Mouse (Mus musculus): ENCODE data around the gene Zfp526. TPM values are rescaled to one million over a fixed set of nuclear protein-coding genes. Genes with fewer than 3 reads are reported as not detected.

Zfp526 gene
- total RNA-seq, 2 experiments from 2014 or later: 8.4 to 10.2 TPM

GRCm38 (mm10) chr7:25238015-25238706 lies 16.9 kb downstream of the Zfp526 start:
- DNase-seq (ENCODE audit: low spot score in 2 of 2): peak; percentile 74 to 83

GRCm38 (mm10) chr7:25238829-25239623 lies 17.8 kb downstream of the Zfp526 start:
- DNase-seq (ENCODE audit: low spot score in 2 of 2): peak; percentile 64 to 65

DNA sequence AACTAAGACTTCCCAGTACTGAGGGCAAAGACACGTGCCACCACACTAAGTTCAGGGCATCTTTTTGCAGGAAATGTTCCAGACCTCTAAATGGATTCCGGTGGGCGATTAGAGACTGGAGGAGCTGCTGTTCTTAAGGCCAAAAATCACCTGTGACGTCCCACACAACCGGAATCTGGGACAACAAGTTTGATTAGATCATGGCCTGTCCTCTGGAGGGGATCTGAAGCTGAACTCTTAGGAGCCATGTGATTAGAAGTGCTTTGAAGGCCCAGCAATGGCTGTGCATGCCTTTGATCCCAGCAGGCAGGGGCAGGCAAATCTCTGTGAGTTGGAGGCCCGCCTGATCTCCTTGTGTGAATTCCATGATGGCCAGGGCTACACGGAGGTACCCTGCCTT lies 19.4 kb downstream of the Zfp526 start:
- DNase-seq (ENCODE audit: low spot score in 2 of 2): no peak

- DNase-seq (ENCODE audit: low spot score in 2 of 2): no peak
Observed at GRCm38 (mm10) chr7:25241062-25241461, 19.8 kb downstream of the Zfp526 start.

DNA sequence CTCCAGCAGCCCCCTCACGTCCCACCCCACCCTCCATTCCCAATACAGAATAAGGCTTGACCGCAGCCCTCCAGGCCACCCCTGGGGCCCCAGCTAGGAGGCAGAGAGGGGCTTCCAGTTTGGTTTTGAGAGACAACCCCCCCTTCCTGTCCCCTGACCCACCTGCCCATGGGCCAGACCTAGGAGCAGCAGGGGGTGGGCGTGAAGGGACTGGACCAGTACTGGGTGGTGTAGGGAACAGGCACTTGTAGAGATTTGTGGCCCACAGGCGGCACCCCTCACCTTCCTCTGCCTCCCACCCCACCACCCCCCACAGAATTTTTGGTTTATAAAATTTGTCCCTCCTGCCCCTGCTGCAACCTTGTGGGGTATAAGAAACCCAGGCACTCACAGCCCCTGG lies 22.1 kb downstream of the Zfp526 start:
- no peak for DNase-seq (ENCODE audit: low spot score in 2 of 2)

DNA sequence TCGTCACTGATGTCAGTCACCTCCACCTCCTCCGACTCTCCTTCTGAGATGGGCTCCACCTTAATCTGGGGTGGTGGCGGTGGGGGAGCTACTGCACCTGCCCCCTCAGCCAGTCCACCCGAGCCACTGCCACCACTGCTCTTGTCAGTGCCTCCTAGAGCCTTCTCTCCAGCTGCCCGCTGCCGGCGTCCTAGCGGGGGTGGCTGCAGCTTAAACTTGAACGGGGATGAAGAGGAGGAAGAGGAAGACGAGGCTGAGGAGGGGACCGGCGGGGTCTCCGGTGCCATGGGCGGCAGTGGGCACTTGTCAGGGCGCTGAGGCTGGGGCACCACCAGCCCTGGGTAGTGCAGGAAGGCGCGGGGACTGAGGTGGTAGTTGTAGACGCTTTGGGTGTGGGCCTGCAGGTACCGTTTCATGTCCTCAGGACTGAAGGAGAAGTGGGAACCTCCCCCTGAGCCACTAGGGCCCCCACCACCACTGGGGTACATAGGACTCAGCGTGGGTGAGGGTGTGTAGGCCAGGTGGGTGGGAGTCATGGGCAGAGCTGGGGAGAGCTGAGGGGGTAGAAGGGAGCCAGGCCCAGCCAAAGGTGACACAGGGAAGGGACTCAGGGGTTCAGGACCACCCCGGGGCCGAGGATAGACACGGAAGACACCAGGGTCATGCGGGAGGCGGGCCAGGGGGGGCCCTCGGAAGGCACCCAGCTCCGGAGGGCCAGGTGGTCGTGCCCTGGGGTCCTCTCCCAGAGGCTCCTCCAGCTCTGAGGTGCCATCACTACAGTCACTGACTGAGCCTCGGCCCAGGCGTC lies 23.5 kb downstream of the Zfp526 start:
- DNase-seq (ENCODE audit: low spot score in 2 of 2): no peak

- peak in 1 of 2 experiments; percentile 59 for DNase-seq (ENCODE audit: low spot score in 2 of 2)
Observed at GRCm38 (mm10) chr7:25246079-25246758, 25.0 kb downstream of the Zfp526 start.

DNA sequence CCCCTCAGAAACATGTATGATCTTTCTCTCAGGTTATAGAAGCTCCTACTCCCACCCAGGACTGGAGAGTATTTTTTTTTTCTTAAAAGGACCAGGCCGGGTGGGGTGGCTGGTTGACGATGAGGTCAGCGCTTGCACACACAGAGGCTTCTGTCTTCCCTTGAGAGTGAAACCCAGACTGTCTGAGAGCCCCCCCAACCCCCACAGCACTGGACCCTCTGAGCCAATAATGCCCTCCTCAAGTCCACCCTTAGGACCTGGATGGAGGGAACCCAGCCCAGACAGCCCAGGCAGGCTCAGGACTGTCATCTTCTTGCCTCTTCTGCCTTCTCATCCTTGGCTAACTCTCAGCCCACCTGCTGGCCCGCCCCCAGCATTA lies 25.5 kb downstream of the Zfp526 start:
- no peak for DNase-seq (ENCODE audit: low spot score in 2 of 2)

DNA sequence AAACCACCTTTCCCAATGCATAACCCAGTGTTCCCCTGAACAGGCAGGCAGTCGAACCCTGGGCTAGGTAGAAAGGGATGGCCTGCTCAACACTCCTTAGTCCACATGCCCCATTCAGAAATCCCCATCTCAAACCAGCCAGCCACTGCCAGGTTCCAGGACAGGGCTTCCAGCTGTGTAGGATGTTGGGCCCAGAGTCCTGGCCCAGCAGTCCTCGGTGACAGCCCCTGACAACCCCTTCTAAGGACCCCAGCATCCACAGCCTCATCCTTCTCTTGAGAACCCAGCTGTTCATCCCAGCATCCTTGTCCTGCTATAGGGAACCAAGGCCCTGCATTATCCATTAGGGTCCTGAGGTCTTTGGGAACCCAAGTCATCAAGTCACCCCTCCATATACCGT lies 26.3 kb downstream of the Zfp526 start:
- no peak for DNase-seq (ENCODE audit: low spot score in 2 of 2)

- DNase-seq (ENCODE audit: low spot score in 2 of 2): no peak
Observed at GRCm38 (mm10) chr7:25248018-25248647, 26.9 kb downstream of the Zfp526 start.

- no peak for DNase-seq (ENCODE audit: low spot score in 2 of 2)
Observed at GRCm38 (mm10) chr7:25248846-25249313, 27.7 kb downstream of the Zfp526 start.

- peak; percentile 65 to 71 for DNase-seq (ENCODE audit: low spot score in 2 of 2)
Observed at GRCm38 (mm10) chr7:25249314-25250140, 28.3 kb downstream of the Zfp526 start.

DNA sequence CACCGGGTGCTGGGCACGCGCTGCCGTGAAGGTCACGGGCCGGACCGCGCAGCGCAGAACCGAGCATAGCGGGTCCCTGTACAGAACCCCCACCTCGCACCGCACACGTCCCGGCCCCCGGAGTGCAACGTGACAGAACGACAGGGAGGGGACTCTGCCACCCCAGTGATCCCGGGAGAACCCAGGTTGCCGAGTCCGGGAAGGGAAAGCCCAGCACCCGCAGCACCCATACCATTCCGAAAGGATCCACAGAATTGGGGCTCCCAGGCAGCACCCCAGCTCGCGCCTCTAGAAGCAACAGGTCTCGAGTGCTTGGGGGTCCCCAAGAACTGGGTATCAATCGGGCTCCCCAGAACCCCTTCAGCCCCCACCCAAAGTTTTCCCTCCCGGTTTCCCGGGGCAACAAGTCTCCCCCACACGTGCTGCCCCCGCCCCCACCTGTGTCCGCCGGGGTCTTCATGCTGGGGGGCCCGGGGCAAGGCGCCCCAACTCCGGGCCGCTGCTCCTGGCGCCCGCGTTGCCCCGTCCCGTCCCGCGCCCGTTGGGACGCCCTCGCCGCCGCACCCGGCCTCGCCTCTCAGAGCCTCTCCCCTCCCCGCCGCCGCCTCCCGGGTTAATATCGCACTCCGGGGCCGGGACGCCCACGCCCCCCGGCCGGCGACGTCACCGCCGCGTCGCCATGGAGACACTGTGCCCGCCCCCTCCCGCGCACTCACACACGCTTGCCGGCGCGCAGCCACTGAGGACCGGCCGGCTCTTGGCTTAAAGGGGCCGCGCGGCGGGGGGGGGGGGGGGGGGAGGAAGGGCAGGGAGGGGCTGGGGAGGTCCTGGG lies 29.1 kb downstream of the Zfp526 start, which contains the start of gene Erf:
TSS of gene Erf (minus strand) at position 621 of the 832 bp plus-strand sequence.
- DNase-seq (ENCODE audit: low spot score in 2 of 2): peak; percentile 99

DNA sequence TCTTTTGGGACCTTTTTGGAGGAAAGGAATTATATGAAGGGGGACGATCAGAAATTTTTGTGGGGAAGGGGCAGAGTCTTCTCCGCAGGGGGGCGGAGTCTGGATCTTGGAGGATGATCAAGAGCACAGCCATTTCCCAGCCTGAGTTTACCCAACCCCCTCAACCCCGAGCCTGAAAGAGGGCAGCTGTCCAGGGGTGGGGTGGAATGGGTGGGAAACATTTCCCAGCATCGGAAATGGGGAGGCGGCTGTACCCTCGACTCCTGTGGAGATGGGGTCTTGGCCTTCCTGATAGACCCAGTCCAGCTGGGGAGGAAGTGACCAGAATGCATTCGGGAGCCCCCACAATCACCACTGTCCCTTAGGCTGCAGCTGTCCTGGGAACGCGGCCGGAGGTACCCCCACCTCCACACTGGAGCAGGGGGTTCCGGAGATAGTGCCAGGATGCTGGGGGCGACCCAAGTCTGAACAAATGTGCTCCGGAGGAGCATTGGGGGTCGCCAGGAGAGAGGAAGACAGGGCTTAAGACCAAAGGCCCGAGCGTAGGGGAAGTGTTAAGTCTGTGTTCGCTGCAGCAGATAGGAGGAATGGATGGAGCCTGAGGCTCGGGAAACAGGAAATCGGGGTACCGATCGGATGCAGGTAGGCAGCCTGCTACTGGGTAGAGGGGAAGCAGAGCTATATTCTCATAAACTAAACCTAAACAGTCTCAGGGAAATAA lies 30.0 kb downstream of the Zfp526 start:
- peak in 1 of 2 experiments; percentile 44 for DNase-seq (ENCODE audit: low spot score in 2 of 2)

DNA sequence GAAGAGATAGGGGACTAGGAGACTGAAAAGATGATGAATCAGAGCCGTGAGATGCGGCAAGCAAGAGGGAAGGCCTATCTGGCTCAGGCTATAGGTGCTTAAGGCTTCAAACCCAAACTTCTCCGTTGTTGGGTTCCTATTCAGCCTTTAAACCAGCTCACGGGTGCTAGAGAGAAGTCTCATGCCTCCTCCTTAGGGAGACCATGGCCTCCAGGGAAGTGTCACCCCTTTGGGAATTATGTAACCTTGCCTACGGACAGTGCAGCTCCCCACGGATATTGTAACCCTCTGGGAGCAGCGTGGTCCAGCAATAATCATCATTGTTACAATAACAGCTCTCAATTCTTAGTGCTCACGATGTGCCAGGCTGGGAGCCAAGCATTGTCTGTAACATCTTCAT lies 30.6 kb downstream of the Zfp526 start:
- no peak for DNase-seq (ENCODE audit: low spot score in 2 of 2)

GRCm38 (mm10) chr7:25261896-25262295 lies 40.7 kb downstream of the Zfp526 start:
- DNase-seq (ENCODE audit: low spot score in 2 of 2): no peak

- DNase-seq (ENCODE audit: low spot score in 2 of 2): no peak
Observed at GRCm38 (mm10) chr7:25263968-25264870, 43.0 kb downstream of the Zfp526 start.
